Mouse (Mus musculus): ENCODE data around the gene Usp4.

DNA sequence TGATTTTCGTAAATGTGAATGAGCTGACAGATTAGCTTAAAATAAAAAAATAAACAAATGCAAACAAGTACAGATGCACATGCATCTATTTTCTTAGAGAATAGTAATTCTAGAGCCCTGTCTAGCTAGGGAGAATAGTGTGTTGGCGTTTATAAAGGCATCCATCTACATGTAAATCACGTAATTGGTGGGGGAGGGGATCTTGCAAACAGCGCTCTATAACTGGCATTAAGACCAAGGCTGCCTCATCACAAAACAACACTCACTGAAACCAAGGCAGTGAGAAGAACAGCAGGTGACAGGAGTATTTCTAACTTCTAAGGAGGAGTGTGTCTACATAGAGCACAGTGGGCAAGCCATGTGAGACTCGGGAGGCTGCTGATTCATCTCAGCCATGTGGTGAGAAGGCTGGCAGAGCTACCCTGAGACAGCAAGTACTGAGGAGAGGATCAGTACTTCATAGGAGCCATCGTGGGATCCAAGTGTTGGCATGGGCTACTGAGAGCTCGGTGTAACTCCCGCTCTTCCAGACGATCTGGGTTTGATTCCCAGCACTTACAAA is 63.8 kb downstream of the Usp4 start:
- TF ChIP-seq CTCF (IDR thresholded peaks at IDR 0.05; ENCODE audit: low read depth): no peak
- no peak for TF ChIP-seq EP300 (IDR thresholded peaks at IDR 0.05; ENCODE audit: low read depth)
